Mouse (Mus musculus) liver, embryonic 14.5 days (tissue): ENCODE measurements at regions not wholly inside any gene's neighbourhood (a gene's known extent, or its start where the extent isn't known, plus 50 kb on each side); places are given as distances from the start of the nearest gene placed in this dataset.

Experiments
- CTCF ChIP-seq: IDR thresholded peaks from 2 replicates; pipeline ENCODE4 v1.5.1; 2016; ENCODE audit warnings: antibody characterized with exemption, low read depth, control low read depth
- EP300 ChIP-seq: IDR thresholded peaks from 2 replicates; pipeline ENCODE4 v1.6.1; 2016; ENCODE audit warnings: antibody characterized with exemption, low read depth

DNA sequence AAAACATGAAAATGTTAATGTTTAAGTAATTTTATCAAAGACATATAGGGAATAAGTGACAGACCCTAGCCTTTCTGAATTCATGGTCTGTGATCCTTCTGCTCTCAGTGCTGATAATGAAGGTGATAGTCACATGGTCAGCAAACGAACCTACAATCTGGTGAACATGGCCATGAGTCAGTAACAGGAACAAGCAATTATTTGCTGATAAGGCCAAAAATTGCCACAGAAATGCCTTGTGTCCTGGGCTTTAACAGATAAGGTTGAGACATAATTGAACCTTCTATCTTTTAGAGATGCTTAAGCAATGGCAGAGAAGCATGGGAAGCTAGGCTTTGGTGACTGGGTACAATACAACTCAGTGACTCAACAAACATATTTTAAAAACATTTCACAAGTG, 69.2 kb upstream of the Rgs1 start:
- TF ChIP-seq EP300 (peak; percentile 55), CTCF (no peak)
